Mouse (Mus musculus): ENCODE results near the gene Sft2d1. TPM values are rescaled to one million over a fixed set of nuclear protein-coding genes. Genes with fewer than 3 reads are reported as not detected.

Gene Sft2d1
- 106 and 126 TPM in 2 replicates for polyA plus RNA-seq (2012; rRNA removed)

GRCm38 (mm10) chr17:8310838-8311614, at the start of gene Sft2d1:
Gene Sft2d1 (plus strand): TSS chr17:8311102.

GRCm38 (mm10) chr17:8282821-8283525, 27.9 kb upstream of the Sft2d1 start, which contains the start of gene Mpc1:
Gene Mpc1 (plus strand): TSS chr17:8282904.

GRCm38 (mm10) chr17:8337159-8337558, 26.3 kb downstream of the Sft2d1 start, which contains the start of gene Prr18:
Gene Prr18 (plus strand): TSS chr17:8337459.

GRCm38 (mm10) chr17:8355692-8356091, 44.8 kb downstream of the Sft2d1 start, which contains the start of gene T2:
Gene T2 (plus strand): TSS chr17:8355992.

Other genes starting within 250 kb of the Sft2d1 start
- 5.1 and 5.2 TPM in 2 replicates for gene Gm49673, start 163.3 kb upstream of the Sft2d1 start, polyA plus RNA-seq (2012; rRNA removed)
- gene Rnaset2a, start 163.0 kb upstream of the Sft2d1 start, polyA plus RNA-seq (2012; rRNA removed), result 79.7 and 89.6 TPM in 2 replicates
- gene Fgfr1op, start 145.6 kb upstream of the Sft2d1 start, polyA plus RNA-seq (2012; rRNA removed), result 0.94 and 1.2 TPM in 2 replicates
- gene Ccr6, start 75.1 kb upstream of the Sft2d1 start, polyA plus RNA-seq (2012; rRNA removed), result 1.3 and 2.1 TPM in 2 replicates
- gene Mpc1, start 28.2 kb upstream of the Sft2d1 start, polyA plus RNA-seq (2012; rRNA removed), result 71.5 and 79.3 TPM in 2 replicates
- gene Prr18, start 26.4 kb downstream of the Sft2d1 start, polyA plus RNA-seq (2012; rRNA removed), result 0.55 and 0.56 TPM in 2 replicates
- not detected in 2 replicates for gene T2, start 44.9 kb downstream of the Sft2d1 start, polyA plus RNA-seq (2012; rRNA removed)
- gene T, start 123.3 kb downstream of the Sft2d1 start, polyA plus RNA-seq (2012; rRNA removed), result not detected in 2 replicates
- 1.1 and 1.7 TPM in 2 replicates for gene Pde10a, start 214.3 kb downstream of the Sft2d1 start, polyA plus RNA-seq (2012; rRNA removed)